Mouse (Mus musculus): ENCODE results near the gene Scap. TPM values are rescaled to one million over a fixed set of nuclear protein-coding genes. Genes with fewer than 3 reads are reported as not detected.

Gene Scap
- polyA plus RNA-seq, 1 experiment from 2014 or later, result 47.3 TPM

Other genes starting within 250 kb of the Scap start
- gene Smarcc1, start 215.6 kb upstream of the Scap start, polyA plus RNA-seq (2016; fragmentation: Nextera tagmentation; extraction: Ambion mirVana), result 211 and 225 TPM in 2 replicates
- 203 and 206 TPM in 2 replicates for gene Dhx30, start 215.5 kb upstream of the Scap start, polyA plus RNA-seq (2016; fragmentation: Nextera tagmentation; extraction: Ambion mirVana)
- 27.3 and 27.7 TPM in 2 replicates for gene Cspg5, start 89.5 kb upstream of the Scap start, polyA plus RNA-seq (2016; fragmentation: Nextera tagmentation; extraction: Ambion mirVana)
- 31.5 and 32.2 TPM in 2 replicates for gene Elp6, start 28.1 kb upstream of the Scap start, polyA plus RNA-seq (2016; fragmentation: Nextera tagmentation; extraction: Ambion mirVana)
- 22.5 and 23.6 TPM in 2 replicates for gene Ptpn23, start 74.9 kb downstream of the Scap start, polyA plus RNA-seq (2016; fragmentation: Nextera tagmentation; extraction: Ambion mirVana)
- gene Ngp, start 86.5 kb downstream of the Scap start, polyA plus RNA-seq (2016; fragmentation: Nextera tagmentation; extraction: Ambion mirVana), result 2.9 and 4.1 TPM in 2 replicates
- gene Klhl18, start 143.4 kb downstream of the Scap start, polyA plus RNA-seq (2016; fragmentation: Nextera tagmentation; extraction: Ambion mirVana), result 13.5 and 13.8 TPM in 2 replicates
- gene Kif9, start 143.7 kb downstream of the Scap start, polyA plus RNA-seq (2016; fragmentation: Nextera tagmentation; extraction: Ambion mirVana), result 3.7 and 5.3 TPM in 2 replicates
- 48.7 and 49.7 TPM in 2 replicates for gene Setd2, start 199.3 kb downstream of the Scap start, polyA plus RNA-seq (2016; fragmentation: Nextera tagmentation; extraction: Ambion mirVana)

All from hindbrain, embryonic 12.5 days (tissue).